Mouse (Mus musculus) megakaryocyte, embryonic 14.5 days (primary cell): Measurements from ENCODE around the gene Ddx60.

Source experiments
- FLI1 ChIP-seq: IDR thresholded peaks from 2 replicates; pipeline ENCODE4 v1.6.1; 2012; ENCODE audit warnings: low read length, inconsistent platforms, mixed read lengths
- GATA1 ChIP-seq: IDR thresholded peaks from 3 replicates; pipeline ENCODE4 v1.6.1; 2012; ENCODE audit warnings: mixed read lengths, low read length, inconsistent platforms, borderline replicate concordance

GRCm38 (mm10) chr8:61901028-61901717 lies 26.7 kb upstream of the Ddx60 start:
- no peak for TF ChIP-seq GATA1
- no peak for TF ChIP-seq FLI1
